Mouse (Mus musculus): Measurements from ENCODE around the gene D10Jhu81e. TPM values are rescaled to one million over a fixed set of nuclear protein-coding genes. Genes with fewer than 3 reads are reported as not detected.
"Not testable (repeated sequence)": the region's sequence is repeated elsewhere in the genome, so short reads cannot be mapped to it uniquely, and the experiment has no call there.

D10Jhu81e gene
- polyA plus RNA-seq, 1 experiment from 2014 or later, result 34.2 TPM

DNA sequence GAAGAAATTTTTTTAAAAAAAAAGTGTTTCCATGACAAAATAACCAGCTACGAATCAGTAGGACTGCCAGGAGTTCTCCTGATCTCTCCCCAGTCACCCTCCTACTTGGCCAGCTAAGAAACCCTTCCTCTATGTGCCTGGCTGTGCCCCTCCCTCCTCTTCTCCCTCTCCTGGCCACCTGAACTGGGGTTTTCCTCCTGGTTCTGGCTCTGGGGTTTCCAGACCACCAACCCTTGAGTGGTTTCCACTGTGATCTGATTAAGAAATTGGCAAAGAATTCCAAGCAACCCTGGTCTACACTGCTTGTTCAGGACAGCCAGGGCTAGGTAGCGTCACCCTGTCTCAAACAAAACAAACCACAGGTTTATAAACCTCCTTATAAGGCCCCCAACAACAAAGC lies 40.9 kb downstream of the D10Jhu81e start:
- Histone ChIP-seq H3K4me1 (ENCODE audit: control insufficient read depth, insufficient read depth, low read length) (no peaks in the 10 kb centered on the region), H3K4me2 (ENCODE audit: low read length) (no peak overlapping the region), H3K4me3 (ENCODE audit: low read depth, low read length) (no peak overlapping the region), H3K27ac (ENCODE audit: low read length) (no peak overlapping the region), H3K27me3 (ENCODE audit: control insufficient read depth, insufficient read depth, low read depth, low read length) (no peaks in the 10 kb centered on the region), H3K36me3 (ENCODE audit: control insufficient read depth, insufficient read depth, low read length) (no peaks in the 10 kb centered on the region), H3K9me3 (replicated peaks; ENCODE audit: control insufficient read depth, low read length, poor library complexity, severe bottlenecking) (no peaks in the 10 kb centered on the region), H3K9ac (ENCODE audit: low read depth, low read length) (no peak overlapping the region)
- WGBS, result 87% methylated on average over 2 of the region's 2 CpGs
- ATAC-seq, result no peak

GRCm38 (mm10) chr10:78127931-78128330 lies 41.7 kb downstream of the D10Jhu81e start:
- no peaks in the 10 kb centered on the region for H3K27me3 ChIP-seq (ENCODE audit: control insufficient read depth, insufficient read depth, low read depth, low read length)
- H3K27ac ChIP-seq (ENCODE audit: low read length), result no peak overlapping the region
- WGBS, result 73% methylated on average over 1 of the region's 1 CpGs
- ATAC-seq, result no peak
- H3K9me3 ChIP-seq (replicated peaks; ENCODE audit: control insufficient read depth, low read length, poor library complexity, severe bottlenecking), result no peaks in the 10 kb centered on the region
- no peaks in the 10 kb centered on the region for H3K36me3 ChIP-seq (ENCODE audit: control insufficient read depth, insufficient read depth, low read length)
- no peak overlapping the region for H3K4me3 ChIP-seq (ENCODE audit: low read depth, low read length)
- H3K9ac ChIP-seq (ENCODE audit: low read depth, low read length), result no peak overlapping the region
- H3K4me2 ChIP-seq (ENCODE audit: low read length), result no peak overlapping the region
- no peaks in the 10 kb centered on the region for H3K4me1 ChIP-seq (ENCODE audit: control insufficient read depth, insufficient read depth, low read length)

DNA sequence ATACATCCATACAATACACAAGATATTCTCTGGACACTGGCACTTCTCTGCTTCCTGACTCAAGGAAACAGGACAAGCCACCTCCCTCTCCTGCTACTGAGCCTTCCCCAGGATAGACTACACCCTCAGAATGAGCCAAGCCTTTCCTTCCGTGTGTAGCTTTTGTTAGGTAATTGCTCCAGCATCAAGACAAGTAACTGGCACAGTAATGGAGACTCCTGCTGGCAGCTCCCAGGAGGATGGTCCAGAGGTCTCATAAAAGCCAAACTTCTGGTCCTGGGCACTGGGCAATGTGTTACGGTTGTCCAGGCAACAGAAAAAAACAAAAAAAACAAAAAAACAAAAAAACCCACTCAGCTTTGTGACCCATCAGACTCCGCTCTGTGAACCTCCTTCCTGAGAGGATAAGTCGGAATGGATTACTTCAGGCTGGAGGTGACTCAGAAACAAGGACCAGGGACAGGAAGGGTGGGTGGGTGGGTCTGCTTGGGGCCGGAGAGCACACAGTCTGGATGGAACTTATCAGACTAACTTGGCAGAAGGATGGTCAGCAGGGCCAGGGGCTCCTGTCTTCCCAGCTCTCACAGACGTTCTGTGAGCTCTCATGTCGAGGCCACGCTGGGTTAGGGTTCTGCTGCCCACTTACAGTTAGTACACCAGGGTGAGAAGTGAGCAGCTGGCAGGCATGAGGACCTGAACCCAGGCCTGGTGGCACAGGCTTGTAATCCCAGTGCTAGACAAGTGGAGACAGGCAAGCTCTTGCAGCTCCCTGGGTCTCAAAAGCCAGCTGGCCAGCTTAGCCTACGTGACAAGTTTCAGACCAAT lies 42.3 kb downstream of the D10Jhu81e start:
- Histone ChIP-seq H3K9ac (ENCODE audit: low read depth, low read length) (no peak overlapping the region), H3K27me3 (ENCODE audit: control insufficient read depth, insufficient read depth, low read depth, low read length) (no peaks in the 10 kb centered on the region), H3K36me3 (ENCODE audit: control insufficient read depth, insufficient read depth, low read length) (no peaks in the 10 kb centered on the region), H3K4me1 (ENCODE audit: control insufficient read depth, insufficient read depth, low read length) (no peaks in the 10 kb centered on the region), H3K9me3 (replicated peaks; ENCODE audit: control insufficient read depth, low read length, poor library complexity, severe bottlenecking) (no peaks in the 10 kb centered on the region), H3K27ac (ENCODE audit: low read length) (no peak overlapping the region), H3K4me3 (ENCODE audit: low read depth, low read length) (no peak overlapping the region), H3K4me2 (ENCODE audit: low read length) (no peak overlapping the region)
- WGBS, result 70% methylated on average over 9 of the region's 9 CpGs
- no peak for ATAC-seq

DNA sequence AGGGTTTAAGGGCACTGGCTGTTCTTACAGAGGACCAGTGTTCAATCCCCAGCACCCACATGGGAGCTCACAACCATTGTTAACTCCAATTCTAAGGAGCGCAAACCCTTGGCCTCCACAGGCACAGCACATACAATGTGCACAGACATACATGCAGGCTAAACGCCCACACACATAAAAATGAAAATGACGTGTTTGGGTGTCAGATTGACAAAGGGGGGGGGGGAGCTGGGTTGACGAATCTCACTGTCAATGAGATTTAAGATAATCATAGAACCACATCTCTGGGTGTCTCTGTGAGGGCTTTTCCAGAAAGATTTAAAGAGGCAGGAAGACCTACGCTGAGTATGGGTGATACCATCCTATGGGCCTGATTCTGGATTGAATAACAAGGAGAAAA lies 43.3 kb downstream of the D10Jhu81e start:
- no peak for ATAC-seq
- Histone ChIP-seq H3K36me3 (ENCODE audit: control insufficient read depth, insufficient read depth, low read length) (no peaks in the 10 kb centered on the region), H3K27ac (ENCODE audit: low read length) (no peak overlapping the region), H3K4me2 (ENCODE audit: low read length) (no peak overlapping the region), H3K4me3 (ENCODE audit: low read depth, low read length) (no peak overlapping the region), H3K27me3 (ENCODE audit: control insufficient read depth, insufficient read depth, low read depth, low read length) (no peaks in the 10 kb centered on the region), H3K4me1 (ENCODE audit: control insufficient read depth, insufficient read depth, low read length) (no peaks in the 10 kb centered on the region), H3K9me3 (replicated peaks; ENCODE audit: control insufficient read depth, low read length, poor library complexity, severe bottlenecking) (no peaks in the 10 kb centered on the region), H3K9ac (ENCODE audit: low read depth, low read length) (no peak overlapping the region)
- WGBS, result 93% methylated on average over 5 of the region's 5 CpGs

DNA sequence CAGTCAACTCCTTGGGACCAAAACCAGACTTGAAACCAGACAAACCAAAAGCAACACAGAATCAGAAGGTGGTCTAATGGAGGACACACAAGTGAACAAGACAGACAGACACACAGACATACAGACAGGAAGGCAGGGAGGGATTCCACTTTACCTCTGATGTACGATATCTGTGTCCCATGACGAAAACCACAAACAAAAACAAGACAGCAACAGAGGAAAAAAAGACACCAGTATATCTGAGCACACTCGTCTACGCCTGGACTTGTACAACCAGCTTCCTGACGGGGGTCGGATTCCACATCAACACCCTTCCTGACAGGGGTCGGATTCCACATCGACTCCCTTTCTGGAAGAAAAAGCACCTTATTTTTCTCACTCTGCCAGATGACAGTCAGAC lies 44.5 kb downstream of the D10Jhu81e start:
- H3K4me3 ChIP-seq (ENCODE audit: low read depth, low read length); H3K27ac ChIP-seq (ENCODE audit: low read length); H3K4me2 ChIP-seq (ENCODE audit: low read length); H3K27me3 ChIP-seq (ENCODE audit: control insufficient read depth, insufficient read depth, low read depth, low read length); H3K9ac ChIP-seq (ENCODE audit: low read depth, low read length); ATAC-seq; H3K36me3 ChIP-seq (ENCODE audit: control insufficient read depth, insufficient read depth, low read length); H3K9me3 ChIP-seq (replicated peaks; ENCODE audit: control insufficient read depth, low read length, poor library complexity, severe bottlenecking); H3K4me1 ChIP-seq (ENCODE audit: control insufficient read depth, insufficient read depth, low read length): not testable (repeated sequence)
- 90% methylated on average over 8 of the region's 8 CpGs for WGBS

DNA sequence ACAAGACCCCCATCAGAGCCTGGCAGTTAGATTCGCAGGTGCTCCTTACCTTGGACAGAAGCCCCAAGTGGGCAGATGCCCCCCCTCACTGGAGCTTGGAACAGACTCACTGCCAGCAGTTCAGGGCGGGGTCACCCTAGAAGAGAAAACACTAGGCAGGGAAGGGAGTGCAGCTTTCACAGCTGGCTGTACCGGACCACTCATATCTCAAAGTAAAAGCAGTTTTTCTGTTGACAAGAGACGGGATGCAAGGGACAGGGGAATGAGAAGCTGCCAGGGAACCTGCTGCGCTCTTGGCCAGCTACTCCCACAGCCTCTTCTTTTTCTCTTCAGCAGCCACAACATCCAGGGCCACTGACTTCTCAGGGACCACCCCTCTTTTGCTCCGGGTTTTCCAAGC lies 45.4 kb downstream of the D10Jhu81e start:
- H3K27ac ChIP-seq (ENCODE audit: low read length); H3K4me1 ChIP-seq (ENCODE audit: control insufficient read depth, insufficient read depth, low read length); H3K9ac ChIP-seq (ENCODE audit: low read depth, low read length); H3K9me3 ChIP-seq (replicated peaks; ENCODE audit: control insufficient read depth, low read length, poor library complexity, severe bottlenecking); H3K27me3 ChIP-seq (ENCODE audit: control insufficient read depth, insufficient read depth, low read depth, low read length); H3K4me3 ChIP-seq (ENCODE audit: low read depth, low read length); H3K4me2 ChIP-seq (ENCODE audit: low read length); ATAC-seq; H3K36me3 ChIP-seq (ENCODE audit: control insufficient read depth, insufficient read depth, low read length): not testable (repeated sequence)
- 76% methylated on average over 6 of the region's 6 CpGs for WGBS

- no peak overlapping the region for H3K9ac ChIP-seq (ENCODE audit: low read depth, low read length)
- H3K27me3 ChIP-seq (ENCODE audit: control insufficient read depth, insufficient read depth, low read depth, low read length), result no peaks in the 10 kb centered on the region
- no peaks in the 10 kb centered on the region for H3K36me3 ChIP-seq (ENCODE audit: control insufficient read depth, insufficient read depth, low read length)
- no peak for ATAC-seq
- H3K4me1 ChIP-seq (ENCODE audit: control insufficient read depth, insufficient read depth, low read length), result no peaks in the 10 kb centered on the region
- no peak overlapping the region for H3K4me2 ChIP-seq (ENCODE audit: low read length)
- no peaks in the 10 kb centered on the region for H3K9me3 ChIP-seq (replicated peaks; ENCODE audit: control insufficient read depth, low read length, poor library complexity, severe bottlenecking)
- no peak overlapping the region for H3K4me3 ChIP-seq (ENCODE audit: low read depth, low read length)
- 91% methylated on average over 4 of the region's 4 CpGs for WGBS
- H3K27ac ChIP-seq (ENCODE audit: low read length), result no peak overlapping the region
Observed at GRCm38 (mm10) chr10:78119422-78119821, 50.2 kb downstream of the D10Jhu81e start.

- no peak overlapping the region for H3K9ac ChIP-seq (ENCODE audit: low read depth, low read length)
- no peak overlapping the region for H3K27ac ChIP-seq (ENCODE audit: low read length)
- no peaks in the 10 kb centered on the region for H3K27me3 ChIP-seq (ENCODE audit: control insufficient read depth, insufficient read depth, low read depth, low read length)
- 89% methylated on average over 2 of the region's 2 CpGs for WGBS
- no peak overlapping the region for H3K4me2 ChIP-seq (ENCODE audit: low read length)
- no peak overlapping the region for H3K4me3 ChIP-seq (ENCODE audit: low read depth, low read length)
- no peak for ATAC-seq
- H3K4me1 ChIP-seq (ENCODE audit: control insufficient read depth, insufficient read depth, low read length), result no peaks in the 10 kb centered on the region
- no peaks in the 10 kb centered on the region for H3K36me3 ChIP-seq (ENCODE audit: control insufficient read depth, insufficient read depth, low read length)
- no peaks in the 10 kb centered on the region for H3K9me3 ChIP-seq (replicated peaks; ENCODE audit: control insufficient read depth, low read length, poor library complexity, severe bottlenecking)
Observed at GRCm38 (mm10) chr10:78115153-78115552, 54.4 kb downstream of the D10Jhu81e start.

- Histone ChIP-seq H3K4me1 (ENCODE audit: control insufficient read depth, insufficient read depth, low read length) (no peaks in the 10 kb centered on the region), H3K4me3 (ENCODE audit: low read depth, low read length) (no peak overlapping the region), H3K9me3 (replicated peaks; ENCODE audit: control insufficient read depth, low read length, poor library complexity, severe bottlenecking) (no peaks in the 10 kb centered on the region), H3K9ac (ENCODE audit: low read depth, low read length) (no peak overlapping the region), H3K4me2 (ENCODE audit: low read length) (no peak overlapping the region), H3K36me3 (ENCODE audit: control insufficient read depth, insufficient read depth, low read length) (no peaks in the 10 kb centered on the region), H3K27me3 (ENCODE audit: control insufficient read depth, insufficient read depth, low read depth, low read length) (no peaks in the 10 kb centered on the region), H3K27ac (ENCODE audit: low read length) (no peak overlapping the region)
- 51% methylated on average over 4 of the region's 4 CpGs for WGBS
- ATAC-seq, result no peak
Observed at GRCm38 (mm10) chr10:78114521-78115092, 55.0 kb downstream of the D10Jhu81e start.

All from midbrain, embryonic 16.5 days (tissue).